Mouse (Mus musculus): ENCODE results near the gene C1ra.
A peak's percentile ranks its signal among the peaks of the same experiment; 100 is the strongest.
"Not testable (repeated sequence)": the region's sequence is repeated elsewhere in the genome, so short reads cannot be mapped to it uniquely, and the experiment has no call there.

The C1ra gene

GRCm38 (mm10) chr6:124485414-124486144 is 26.6 kb upstream of the C1ra start:
- DNase-seq, result peak in 1 of 2 experiments; percentile 2

DNA sequence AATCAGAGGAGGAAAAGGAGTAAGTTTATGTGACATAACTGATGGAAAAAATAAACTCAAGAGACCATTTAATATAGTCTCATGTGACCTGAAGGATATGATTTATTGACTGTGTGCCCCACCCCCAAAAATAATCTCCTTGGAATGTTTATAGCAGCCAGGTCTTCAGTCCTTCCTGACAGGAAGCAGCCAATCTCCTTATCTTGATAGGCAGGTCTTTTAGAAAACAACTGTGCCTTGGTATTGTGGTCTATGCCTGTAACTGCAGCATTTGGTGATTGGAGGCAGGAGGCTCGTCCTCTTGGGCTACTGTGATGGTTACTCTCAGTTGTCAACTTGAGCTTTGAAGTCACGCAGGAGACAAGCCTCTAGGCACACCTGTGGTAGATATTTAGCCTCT is 24.7 kb upstream of the C1ra start:
- DNase-seq, result peak in 1 of 2 experiments; percentile 1

DNA sequence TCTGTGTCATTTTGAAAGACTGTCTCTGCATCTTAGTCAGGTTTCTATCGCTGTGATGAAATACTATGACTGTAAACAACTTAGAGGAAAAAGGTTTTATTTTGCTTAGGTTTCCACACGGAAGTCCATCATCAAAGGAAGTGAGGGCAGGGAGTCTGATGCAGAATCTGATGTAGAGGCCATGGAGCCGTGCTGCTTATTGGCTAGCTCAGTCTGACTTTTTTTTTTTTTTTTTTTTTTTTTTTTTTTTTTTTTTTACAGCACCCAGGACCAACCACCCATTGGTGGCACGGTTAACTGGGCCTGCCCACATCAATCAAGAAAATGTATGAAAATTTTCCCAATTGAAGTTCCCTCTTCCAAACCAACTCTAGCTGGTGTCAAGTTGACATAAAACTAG is 23.3 kb upstream of the C1ra start:
- DNase-seq, result no peak

GRCm38 (mm10) chr6:124491427-124491826 is 20.8 kb upstream of the C1ra start:
- no peak for DNase-seq

GRCm38 (mm10) chr6:124492842-124493561 is 19.2 kb upstream of the C1ra start, which contains the start of gene C1rl:
C1rl (plus strand) TSS chr6:124493113.
- DNase-seq, result peak; percentile 85 to 87

- DNase-seq, result no peak
These were observed 18.3 kb upstream of the C1ra start for GRCm38 (mm10) chr6:124493886-124494285.

DNA sequence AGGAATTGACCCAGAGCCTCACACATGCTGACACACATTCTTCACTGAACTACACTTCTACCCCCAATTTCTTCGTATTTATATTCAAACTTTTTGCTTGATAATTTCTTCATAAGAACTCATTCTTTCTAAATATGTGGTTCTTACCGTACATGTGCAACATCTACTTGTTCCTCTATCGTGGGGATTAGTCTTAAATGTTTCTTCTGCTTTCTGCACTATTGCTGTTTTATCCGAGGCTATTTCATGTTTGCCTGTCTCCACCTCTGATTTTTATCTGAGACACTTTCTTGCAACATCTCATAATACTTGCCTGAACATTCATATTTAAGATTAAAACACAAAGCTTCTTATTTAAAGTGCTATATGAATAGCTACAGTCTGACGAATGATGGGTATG is 16.2 kb upstream of the C1ra start:
- no peak for DNase-seq

DNA sequence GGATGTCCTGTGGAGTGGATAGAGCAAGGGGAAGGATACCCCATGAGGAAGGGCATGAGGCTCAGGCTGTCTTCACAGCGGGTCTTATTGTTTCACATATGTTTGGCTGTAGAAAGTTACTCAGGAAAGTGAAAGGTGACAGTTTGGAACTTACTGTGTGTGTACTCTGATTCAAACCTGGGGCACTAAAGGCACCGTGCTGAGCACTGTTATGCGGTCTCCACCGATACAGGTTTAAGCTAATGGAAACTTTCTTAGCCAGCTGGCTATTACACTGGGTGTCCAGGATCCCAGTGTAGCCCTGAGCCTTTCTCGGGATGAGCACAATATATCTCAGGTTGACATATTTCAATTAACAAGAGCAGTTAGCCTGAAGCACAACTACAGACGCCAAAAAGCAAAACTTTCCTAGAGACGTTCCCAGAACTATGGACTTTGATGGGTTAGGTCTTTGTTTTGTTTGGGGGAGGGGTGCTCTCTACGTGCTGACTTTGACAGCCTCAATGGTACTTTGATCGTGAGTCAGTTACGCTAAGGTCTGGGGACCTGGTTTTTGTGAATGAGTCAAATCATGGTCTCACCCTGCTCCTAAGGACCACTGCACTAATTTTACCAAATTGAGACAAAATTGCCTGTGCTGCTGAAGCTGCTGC is 12.2 kb upstream of the C1ra start:
- DNase-seq, result no peak

DNA sequence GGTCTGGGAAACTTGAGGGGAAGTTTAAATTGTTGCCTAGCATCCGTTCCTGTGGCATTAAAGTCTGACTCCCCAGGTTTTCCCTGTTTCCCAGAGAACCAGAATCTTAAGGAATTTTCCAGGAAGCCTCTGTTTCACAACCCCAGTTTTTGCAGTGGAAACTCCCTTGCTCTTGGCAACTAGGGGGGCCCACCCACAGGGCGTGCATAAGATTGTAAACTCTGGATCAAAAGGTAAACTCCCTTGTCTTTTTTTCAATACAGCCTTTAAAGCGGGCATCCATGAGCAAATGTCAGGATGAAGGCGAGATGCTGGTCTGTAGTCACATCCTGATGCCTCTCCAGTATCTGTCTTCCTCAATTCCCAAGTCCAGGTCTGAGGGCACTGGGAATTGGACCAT is 10.7 kb upstream of the C1ra start:
- DNase-seq, result no peak

DNA sequence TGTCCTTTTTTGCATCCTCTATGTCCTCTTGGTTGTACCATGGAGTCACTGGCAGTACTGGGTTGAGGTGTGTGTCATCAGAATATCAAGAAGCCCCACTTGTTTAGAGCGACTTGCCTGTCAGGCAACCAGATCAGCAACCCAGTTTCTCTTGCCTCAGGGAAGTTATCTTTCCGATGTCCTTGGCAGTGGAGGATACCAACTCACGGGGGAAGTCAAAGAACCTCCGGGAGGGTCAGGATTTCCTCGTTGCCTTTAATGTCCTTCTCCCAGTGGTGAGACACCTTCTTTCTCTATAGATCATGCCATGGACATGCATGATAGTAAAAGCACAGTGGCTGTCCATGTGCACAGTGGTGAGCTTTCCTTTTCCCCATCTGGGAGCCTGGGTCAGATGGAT is 10.2 kb upstream of the C1ra start:
- no peak for DNase-seq

DNA sequence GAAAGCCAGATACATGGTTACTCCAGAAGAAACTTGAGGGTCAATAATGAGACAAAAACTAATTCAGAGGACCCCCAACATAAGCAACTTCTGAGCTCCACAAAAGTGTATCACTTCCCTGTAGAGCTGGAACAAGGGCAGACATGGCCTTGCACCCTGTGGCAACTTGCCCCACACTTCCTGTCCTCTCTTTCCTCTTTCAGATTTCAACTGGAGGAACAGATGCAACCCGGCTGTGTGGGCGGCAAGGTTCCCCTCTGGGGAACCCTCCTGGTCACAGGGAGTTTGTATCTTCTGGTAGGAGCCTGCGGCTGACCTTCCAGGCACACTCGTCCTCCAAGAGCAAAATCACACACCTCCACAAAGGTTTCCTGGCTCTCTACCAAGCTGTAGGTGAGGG is 7.2 kb upstream of the C1ra start:
- peak; percentile 42 to 61 for DNase-seq

DNA sequence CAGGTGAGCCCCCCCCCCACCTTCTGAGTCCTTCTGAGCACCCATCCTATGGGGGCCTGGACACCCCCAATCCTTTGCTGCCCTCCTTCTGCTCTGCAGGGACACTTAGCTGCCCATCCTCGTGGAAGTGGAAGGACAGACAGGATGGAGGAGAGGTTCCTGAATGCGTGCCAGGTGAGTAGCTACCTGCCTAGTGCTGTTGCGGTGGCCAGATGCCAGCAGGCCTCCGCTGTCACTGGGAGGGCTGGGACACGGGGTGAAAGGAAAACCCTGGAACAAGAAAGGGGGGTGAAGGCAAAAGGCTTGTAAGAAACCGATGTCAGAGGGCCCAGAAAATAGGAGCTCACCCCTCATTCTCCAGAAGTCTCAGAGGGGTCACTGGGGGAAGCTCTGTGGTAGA is 5.2 kb upstream of the C1ra start:
- DNase-seq, result no peak

DNA sequence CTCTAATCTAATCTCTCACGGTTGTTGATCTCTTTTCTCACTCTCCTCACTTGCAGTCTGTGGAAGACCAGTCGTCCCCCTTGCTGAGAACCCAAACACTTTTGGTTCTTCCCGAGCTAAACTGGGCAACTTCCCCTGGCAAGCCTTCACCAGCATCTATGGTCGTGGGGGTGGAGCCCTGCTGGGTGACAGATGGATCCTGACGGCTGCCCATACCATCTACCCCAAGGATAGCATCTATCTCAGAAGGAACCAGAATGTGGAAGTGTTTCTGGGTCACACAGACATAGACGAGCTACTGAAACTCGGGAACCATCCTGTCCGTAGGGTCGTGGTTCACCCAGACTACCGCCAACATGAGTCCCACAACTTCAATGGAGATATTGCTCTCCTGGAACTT is 3.9 kb upstream of the C1ra start:
- DNase-seq, result no peak

DNA sequence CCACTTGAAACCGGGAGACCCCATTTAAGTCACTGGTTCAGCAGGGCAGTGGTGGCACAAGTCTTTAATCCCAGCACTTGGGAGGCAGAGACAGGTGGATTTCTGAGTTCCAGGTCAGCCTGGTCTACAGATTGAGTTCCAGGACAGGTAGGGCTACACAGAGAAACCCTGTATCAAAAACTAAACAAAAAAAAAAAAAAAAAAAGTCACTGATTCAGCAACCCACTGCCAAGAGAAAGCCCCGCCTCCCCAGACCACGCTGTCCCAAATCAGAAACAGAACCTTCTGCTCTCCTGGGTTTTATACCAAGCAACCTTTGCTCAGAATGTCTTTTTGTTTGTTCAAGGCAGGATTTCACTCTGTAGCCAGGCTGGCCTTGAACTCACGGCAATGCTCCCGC is 3.0 kb upstream of the C1ra start:
- DNase-seq, result not testable (repeated sequence)

DNA sequence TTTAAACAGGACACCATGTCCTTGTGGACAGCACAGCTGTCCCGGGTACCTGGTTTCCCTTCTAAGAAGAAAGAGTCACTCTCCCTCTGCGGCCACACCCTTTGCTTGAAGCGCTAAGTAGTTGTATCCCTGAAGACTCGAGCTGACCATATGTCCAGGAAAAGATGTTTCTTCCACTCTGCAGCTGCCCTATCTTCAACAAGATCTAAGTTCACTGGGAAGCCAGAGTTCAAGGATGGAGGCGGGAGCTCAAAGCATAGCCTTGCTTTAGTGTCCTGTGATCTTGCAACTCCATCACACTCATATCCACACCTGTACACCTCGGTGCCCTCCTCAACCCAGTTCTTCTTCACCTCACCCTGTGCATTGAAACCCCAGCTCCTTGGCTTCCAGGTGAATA is 269 bp upstream of the C1ra start:
- no peak for DNase-seq

GRCm38 (mm10) chr6:124517733-124518132 is 5.5 kb downstream of the C1ra start:
- not testable (repeated sequence) for DNase-seq

- DNase-seq, result not testable (repeated sequence)
These were observed 9.9 kb downstream of the C1ra start for GRCm38 (mm10) chr6:124522082-124522481.

DNA sequence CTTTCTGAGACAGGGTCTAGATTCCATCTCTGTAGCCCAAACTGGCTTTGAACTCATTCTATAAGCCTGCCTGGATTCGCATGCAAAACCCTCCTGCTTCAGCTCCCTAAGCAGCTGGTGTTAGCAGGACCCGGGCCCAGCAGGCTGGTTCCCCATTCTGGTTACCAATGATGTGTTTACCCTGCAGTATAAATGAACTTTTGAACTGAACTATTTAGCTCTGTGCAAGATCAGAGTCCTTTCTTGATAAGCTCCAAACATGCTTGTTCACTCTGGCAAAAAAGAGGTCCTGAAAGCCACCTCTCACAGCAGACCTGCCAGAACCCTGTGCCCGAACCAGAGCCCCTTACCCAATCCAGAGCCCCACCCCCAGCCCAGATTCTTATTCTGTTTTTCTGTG is 15.7 kb downstream of the C1ra start:
- no peak for DNase-seq

- no peak for DNase-seq
These were observed 18.9 kb downstream of the C1ra start for GRCm38 (mm10) chr6:124531077-124531476.

- not testable (repeated sequence) for DNase-seq
These were observed 24.1 kb downstream of the C1ra start for GRCm38 (mm10) chr6:124536125-124536829.

DNA sequence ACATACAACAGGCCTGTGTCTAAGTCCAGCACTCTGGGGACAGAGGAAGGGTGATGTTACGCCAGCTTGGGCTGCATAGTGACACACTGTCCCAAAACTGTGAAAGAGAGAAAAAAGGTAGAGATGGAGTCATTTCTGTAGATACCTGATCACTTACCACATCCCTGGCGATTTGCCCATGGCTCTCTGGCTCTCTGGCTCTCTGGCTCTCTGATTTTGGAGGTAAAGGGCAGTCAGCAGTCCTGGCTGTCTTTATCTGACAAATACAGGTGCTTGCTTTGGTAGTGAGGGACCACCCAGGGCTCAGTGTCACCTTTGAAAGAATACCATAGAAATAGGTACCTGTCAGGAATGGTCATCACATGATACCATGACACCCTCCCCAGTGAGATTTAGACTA is 29.0 kb downstream of the C1ra start:
- not testable (repeated sequence) for DNase-seq

DNA sequence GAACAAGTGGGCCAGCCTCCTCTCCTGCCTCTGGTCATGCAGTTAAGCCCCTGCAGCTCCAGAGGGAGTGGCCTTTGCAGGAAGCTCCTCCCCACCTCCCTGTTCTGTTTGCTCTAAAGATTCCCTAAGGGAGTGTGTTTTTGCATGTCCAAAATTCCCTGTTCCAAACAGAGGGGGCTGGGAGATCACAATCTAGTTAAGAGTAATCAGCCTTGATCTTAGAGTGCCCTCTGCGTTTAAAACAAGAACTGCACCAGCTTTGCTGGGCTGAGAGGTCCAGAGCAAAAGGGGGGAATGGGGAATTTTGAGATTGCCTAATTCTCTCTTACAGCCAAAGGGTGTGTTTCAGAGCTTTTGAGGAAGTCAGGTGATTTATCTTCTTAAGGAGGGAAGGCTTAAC is 30.1 kb downstream of the C1ra start, which contains the start of gene C1s1:
Gene C1s1, minus strand, starts transcription at position 76 of the 400 bp plus-strand sequence.
- peak in 1 of 2 experiments; percentile 69 for DNase-seq

GRCm38 (mm10) chr6:124544466-124544865 is 32.3 kb downstream of the C1ra start:
- peak; percentile 7 to 37 for DNase-seq

All from lung, postnatal 4 days (tissue).